Mouse (Mus musculus) embryonic facial prominence, embryonic 10.5 days (tissue): ENCODE data around the gene Nt5c2. TPM values are rescaled to one million over a fixed set of nuclear protein-coding genes. Genes with fewer than 3 reads are reported as not detected.
"Not testable (repeated sequence)": the region's sequence is repeated elsewhere in the genome, so short reads cannot be mapped to it uniquely, and the experiment has no call there.

ENCODE experiments used
- DNase-seq: peaks from one replicate; pipeline ENCODE4 v3.0.0-alpha.2; 2017; ENCODE audit warnings: low spot score
- H3K27ac ChIP-seq: fragments of 300-500 bp; sonication (generic); replicated peaks from 2 replicates; pipeline ENCODE4 v1.5.1; 2016; ENCODE audit warnings: mild to moderate bottlenecking
- H3K27me3 ChIP-seq: fragments of 300-500 bp; sonication (generic); replicated peaks from 2 replicates; pipeline ENCODE4 v1.6.1; 2016; ENCODE audit warnings: low read depth, mild to moderate bottlenecking; ENCODE audit not compliant: poor library complexity, severe bottlenecking
- H3K36me3 ChIP-seq: fragments of 300-500 bp; sonication (generic); replicated peaks from 2 replicates; pipeline ENCODE4 v1.6.1; 2016; ENCODE audit warnings: mild to moderate bottlenecking, moderate library complexity
- H3K4me1 ChIP-seq: fragments of 300-500 bp; sonication (generic); 2 replicates; pipeline ENCODE4 v1.6.1; 2016
- H3K4me3 ChIP-seq: fragments of 300-500 bp; sonication (generic); 2 replicates; pipeline ENCODE4 v1.5.1; 2016; ENCODE audit warnings: mild to moderate bottlenecking, moderate library complexity
- H3K9me3 ChIP-seq: fragments of 300-500 bp; sonication (generic); 2 replicates; pipeline ENCODE4 v1.6.1; 2016; ENCODE audit warnings: mild to moderate bottlenecking
- WGBS: fragments of 180-500 bp; shearing (Covaris S2); methylation state at CpG from one replicate; pipeline ENCODE4 v1.1.7; 2016; 5-methylcytosine and 5-hydroxymethylcytosine counted together
- polyA plus RNA-seq: library from polyadenylated mRNA; unstranded; fragments of >200 nt; fragmentation: Nextera tagmentation; extraction: Ambion mirVana; gene quantifications from 2 replicates; pipeline ENCODE4 v1.2.1, GENCODE M21; 2016

Nt5c2 gene
- polyA plus RNA-seq, 1 experiment from 2014 or later: 73.7 TPM

GRCm38 (mm10) chr19:47015396-47015795 is 443 bp upstream of the Nt5c2 start:
- H3K4me1 ChIP-seq: peaks cover 28% of the 10 kb centered on the region
- no peak for DNase-seq
- H3K4me3 ChIP-seq: peak overlapping the region; percentile 63
- no peaks in the 10 kb centered on the region for H3K9me3 ChIP-seq
- peaks cover 83% of the 10 kb centered on the region for H3K27me3 ChIP-seq
- no peaks in the 10 kb centered on the region for H3K36me3 ChIP-seq
- whole genome bisulfite sequencing: under 1% methylated on average over 37 of the region's 37 CpGs
- no peak overlapping the region; the same call in 1 of the 2 replicates for H3K27ac ChIP-seq

DNA sequence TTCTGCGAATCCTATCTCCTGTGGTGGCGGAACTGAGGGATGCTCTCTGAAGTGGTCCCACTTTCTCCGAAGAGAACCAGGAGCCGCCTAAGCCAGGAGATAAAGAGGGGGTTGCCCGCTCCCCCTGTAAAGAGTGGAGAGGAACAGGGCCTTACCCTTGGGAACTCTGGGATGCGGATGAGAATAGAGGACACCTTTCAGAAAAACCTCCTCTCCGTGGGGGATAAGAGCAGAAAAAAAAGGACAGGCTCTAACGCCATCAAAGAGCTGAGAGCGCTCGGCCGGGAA is 850 bp downstream of the Nt5c2 start:
- Histone ChIP-seq H3K27me3 (peaks cover 76% of the 10 kb centered on the region), H3K4me1 (peaks cover 22% of the 10 kb centered on the region), H3K4me3 (peak overlapping the region; percentile 63), H3K27ac (peak overlapping the region; percentile 44; the same call in 1 of the 2 replicates), H3K9me3 (no peaks in the 10 kb centered on the region), H3K36me3 (no peaks in the 10 kb centered on the region)
- under 1% methylated on average over 11 of the region's 11 CpGs for WGBS
- no peak for DNase-seq

- Histone ChIP-seq H3K27ac (peak overlapping the region; percentile 44; the same call in 1 of the 2 replicates), H3K27me3 (peaks cover 73% of the 10 kb centered on the region)
Observed at GRCm38 (mm10) chr19:47013340-47014158, 1.4 kb downstream of the Nt5c2 start.

GRCm38 (mm10) chr19:47012521-47013130 is 2.3 kb downstream of the Nt5c2 start:
- H3K4me3 ChIP-seq: no peak overlapping the region
- H3K9me3 ChIP-seq: no peaks in the 10 kb centered on the region
- peaks cover 64% of the 10 kb centered on the region for H3K27me3 ChIP-seq
- 91% methylated on average over 15 of the region's 15 CpGs for WGBS
- no peak for DNase-seq
- H3K4me1 ChIP-seq: peaks cover 20% of the 10 kb centered on the region
- no peaks in the 10 kb centered on the region for H3K36me3 ChIP-seq
- H3K27ac ChIP-seq: no peak overlapping the region

More at GRCm38 (mm10) chr19:47013340-47014158, 1.4 kb downstream of the Nt5c2 start:
- Histone ChIP-seq H3K36me3 (no peaks in the 10 kb centered on the region), H3K4me3 (peak overlapping the region; percentile 63), H3K9me3 (no peaks in the 10 kb centered on the region), H3K4me1 (peaks cover 20% of the 10 kb centered on the region)
- 10% methylated on average over 20 of the region's 20 CpGs for WGBS
- DNase-seq: no peak

GRCm38 (mm10) chr19:47009943-47010342 is 5.0 kb downstream of the Nt5c2 start:
- Histone ChIP-seq H3K27ac (no peak overlapping the region), H3K36me3 (no peaks in the 10 kb centered on the region), H3K9me3 (no peaks in the 10 kb centered on the region), H3K4me3 (no peak overlapping the region), H3K4me1 (peaks cover 9% of the 10 kb centered on the region), H3K27me3 (peaks cover 39% of the 10 kb centered on the region)
- WGBS: 88% methylated on average over 5 of the region's 5 CpGs
- DNase-seq: no peak

- no peak overlapping the region for H3K27ac ChIP-seq
- H3K4me3 ChIP-seq: no peak overlapping the region
- H3K9me3 ChIP-seq: no peaks in the 10 kb centered on the region
- peaks cover 4% of the 10 kb centered on the region for H3K4me1 ChIP-seq
- H3K27me3 ChIP-seq: peaks cover 33% of the 10 kb centered on the region
- DNase-seq: no peak
- 91% methylated on average over 7 of the region's 7 CpGs for WGBS
- no peaks in the 10 kb centered on the region for H3K36me3 ChIP-seq
Observed at GRCm38 (mm10) chr19:47009420-47009819, 5.5 kb downstream of the Nt5c2 start.

DNA sequence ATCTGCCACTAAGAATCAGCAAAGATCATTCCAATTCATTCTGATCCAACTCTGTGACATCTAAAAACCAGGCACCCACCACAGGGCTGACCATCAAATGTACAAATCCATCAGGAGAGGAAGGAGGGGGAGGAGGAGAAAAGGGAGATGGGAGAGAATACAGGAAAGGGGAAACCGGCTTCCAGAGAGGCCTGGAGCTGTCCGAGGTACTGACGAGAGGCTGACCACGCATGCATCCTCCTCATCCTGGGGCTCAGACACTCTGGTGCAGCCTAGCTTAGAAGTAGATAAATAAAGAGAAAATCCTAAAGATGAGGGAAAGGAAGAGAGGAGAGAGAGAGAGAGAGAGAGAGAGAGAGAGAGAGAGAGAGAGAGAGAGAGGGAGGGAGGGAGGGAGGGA is 8.6 kb downstream of the Nt5c2 start:
- no peaks in the 10 kb centered on the region for H3K9me3 ChIP-seq
- no peaks in the 10 kb centered on the region for H3K4me1 ChIP-seq
- no peak overlapping the region for H3K27ac ChIP-seq
- H3K4me3 ChIP-seq: no peak overlapping the region
- under 1% methylated on average over 4 of the region's 4 CpGs for WGBS
- H3K36me3 ChIP-seq: no peaks in the 10 kb centered on the region
- peaks cover 2% of the 10 kb centered on the region for H3K27me3 ChIP-seq
- peak; percentile 77 for DNase-seq

- H3K4me1 ChIP-seq: no peaks in the 10 kb centered on the region
- H3K9me3 ChIP-seq: no peaks in the 10 kb centered on the region
- 59% methylated on average over 5 of the region's 5 CpGs for WGBS
- H3K4me3 ChIP-seq: no peak overlapping the region
- DNase-seq: no peak
- H3K36me3 ChIP-seq: no peaks in the 10 kb centered on the region
- no peaks in the 10 kb centered on the region for H3K27me3 ChIP-seq
- no peak overlapping the region for H3K27ac ChIP-seq
Observed at GRCm38 (mm10) chr19:47005873-47006272, 9.1 kb downstream of the Nt5c2 start.

DNA sequence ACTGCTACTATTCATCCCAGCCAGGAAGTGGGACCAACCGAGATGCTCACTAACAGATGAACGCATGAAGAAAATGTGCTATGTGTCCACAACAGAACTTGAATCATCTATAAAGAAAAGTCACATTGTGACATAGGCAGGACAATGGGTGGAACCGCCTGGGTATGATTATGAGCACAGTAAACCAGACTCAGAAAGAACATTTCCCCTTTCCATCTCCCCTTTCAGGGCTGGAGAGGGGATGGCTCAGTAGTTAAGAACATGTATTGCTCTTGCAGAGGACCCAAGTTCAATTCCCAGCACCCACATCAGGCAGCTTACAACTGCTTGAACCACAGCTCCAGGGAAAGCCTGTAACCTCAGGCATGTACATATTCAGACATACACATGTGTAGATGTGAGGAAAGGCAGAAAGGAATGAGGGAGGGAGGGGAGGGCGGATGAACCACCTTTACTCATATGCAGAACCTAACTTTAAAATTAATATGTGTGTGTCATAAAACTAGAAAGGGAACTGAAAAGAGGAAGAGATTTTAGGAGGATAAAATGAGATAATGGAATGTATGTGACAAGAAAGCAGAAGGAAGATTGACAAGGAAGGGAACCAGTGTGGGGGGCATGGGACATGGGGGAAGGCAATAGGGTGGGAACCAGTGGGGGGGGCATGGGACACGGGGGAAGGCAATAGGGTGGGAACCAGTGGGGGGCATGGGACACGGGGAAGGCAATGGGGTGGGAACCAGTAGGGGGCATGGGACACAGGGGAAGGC is 11.0 kb downstream of the Nt5c2 start:
- H3K36me3 ChIP-seq: no peaks in the 10 kb centered on the region
- H3K4me3 ChIP-seq: no peak overlapping the region
- no peak overlapping the region for H3K27ac ChIP-seq
- no peaks in the 10 kb centered on the region for H3K4me1 ChIP-seq
- no peak for DNase-seq
- 73% methylated on average over 6 of the region's 6 CpGs for WGBS
- H3K9me3 ChIP-seq: no peaks in the 10 kb centered on the region
- no peaks in the 10 kb centered on the region for H3K27me3 ChIP-seq

DNA sequence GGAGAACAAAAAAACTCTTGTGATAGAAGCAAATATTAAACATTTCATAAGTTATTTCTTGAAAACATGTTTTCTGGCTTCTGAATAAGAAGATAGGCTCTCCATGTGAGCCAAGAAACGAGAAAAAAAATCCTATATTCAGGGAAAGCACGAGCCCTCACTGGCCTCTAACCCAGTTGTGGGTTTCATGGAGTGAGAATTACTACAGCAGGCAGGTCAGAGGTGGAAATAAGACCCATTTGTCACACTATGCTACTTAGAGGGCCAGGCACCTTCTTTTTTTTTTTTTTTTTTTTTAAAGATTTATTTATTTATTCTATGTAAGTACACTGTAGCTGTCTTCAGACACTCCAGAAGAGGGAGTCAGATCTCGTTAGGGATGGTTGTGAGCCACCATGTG is 14.6 kb downstream of the Nt5c2 start:
- H3K36me3 ChIP-seq, H3K9me3 ChIP-seq, H3K27me3 ChIP-seq, DNase-seq, H3K4me1 ChIP-seq, H3K27ac ChIP-seq, H3K4me3 ChIP-seq: not testable (repeated sequence)
- 82% methylated on average over 3 of the region's 3 CpGs for WGBS

DNA sequence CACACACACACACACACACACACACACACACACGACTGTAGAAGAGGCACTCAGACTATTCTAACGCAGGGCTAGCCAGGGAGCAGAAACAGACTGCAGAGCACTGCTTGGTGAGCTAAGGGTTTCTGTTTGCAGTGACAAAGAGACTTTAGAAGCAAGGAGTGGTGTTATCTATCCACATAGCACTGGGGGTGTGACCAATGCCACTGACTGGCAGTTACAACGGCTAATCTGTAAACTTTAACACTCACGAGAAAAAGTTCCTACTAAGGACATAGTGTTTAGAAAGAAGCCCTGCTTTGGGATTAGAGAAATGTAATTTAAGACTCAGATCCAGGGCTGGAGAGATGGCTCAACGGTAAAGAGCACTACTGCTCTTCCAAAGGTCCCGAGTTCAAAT is 15.2 kb downstream of the Nt5c2 start:
- no peak overlapping the region for H3K4me3 ChIP-seq
- 88% methylated on average over 6 of the region's 6 CpGs for WGBS
- no peaks in the 10 kb centered on the region for H3K4me1 ChIP-seq
- no peaks in the 10 kb centered on the region for H3K36me3 ChIP-seq
- no peaks in the 10 kb centered on the region for H3K27me3 ChIP-seq
- H3K27ac ChIP-seq: no peak overlapping the region
- H3K9me3 ChIP-seq: no peaks in the 10 kb centered on the region
- DNase-seq: no peak

DNA sequence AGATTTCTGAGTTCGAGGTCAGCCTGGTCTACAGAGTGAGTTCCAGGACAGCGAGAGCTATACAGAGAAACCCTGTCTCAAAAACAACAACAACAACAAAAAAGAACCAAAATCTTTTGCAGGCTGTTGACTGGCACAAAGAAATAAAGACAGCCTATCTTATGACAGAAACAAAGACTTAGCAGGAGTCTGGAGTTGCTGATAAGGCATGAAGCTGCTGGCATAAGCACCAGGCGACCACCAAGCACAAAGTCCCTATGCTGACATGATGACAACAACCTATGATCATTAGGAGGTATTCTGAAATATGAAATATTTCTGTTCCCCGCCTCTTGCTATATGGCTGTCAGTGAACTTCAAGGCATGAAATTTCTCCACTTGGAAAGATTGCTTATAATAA is 16.0 kb downstream of the Nt5c2 start:
- DNase-seq: no peak
- Histone ChIP-seq H3K27ac (no peak overlapping the region), H3K27me3 (no peaks in the 10 kb centered on the region), H3K36me3 (no peaks in the 10 kb centered on the region), H3K9me3 (no peaks in the 10 kb centered on the region), H3K4me1 (peaks cover 4% of the 10 kb centered on the region; the same call in 1 of the 2 replicates), H3K4me3 (no peak overlapping the region)
- WGBS: 83% methylated on average over 4 of the region's 4 CpGs
